Mouse (Mus musculus) lung, postnatal 25 days (tissue): ENCODE measurements around the gene Rpl9-ps1.

Experiments
- DNase-seq: peaks from one replicate; pipeline ENCODE4 v3.0.0; 2022; ENCODE audit warnings: low spot score

The Rpl9-ps1 gene

DNA sequence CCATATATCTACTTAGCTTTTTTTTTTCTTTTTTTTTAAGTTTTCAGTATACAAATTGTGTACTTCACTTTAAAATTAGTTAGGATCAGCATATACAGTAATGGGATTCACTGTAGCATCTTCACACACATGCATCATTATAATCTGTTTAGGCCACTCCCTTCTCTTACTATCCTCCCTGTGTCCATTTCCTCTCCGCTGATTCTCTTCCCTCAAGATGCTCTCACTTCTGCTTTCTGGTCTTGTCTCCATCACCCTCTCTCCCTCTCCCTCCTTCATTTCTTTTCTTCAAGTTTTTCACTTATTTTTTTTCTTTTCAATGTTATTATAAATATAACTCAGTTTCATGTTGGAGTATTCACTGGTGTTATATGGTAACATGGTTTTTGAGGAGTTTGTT, 26.4 kb downstream of the Rpl9-ps1 start:
- DNase-seq, result no peak

DNA sequence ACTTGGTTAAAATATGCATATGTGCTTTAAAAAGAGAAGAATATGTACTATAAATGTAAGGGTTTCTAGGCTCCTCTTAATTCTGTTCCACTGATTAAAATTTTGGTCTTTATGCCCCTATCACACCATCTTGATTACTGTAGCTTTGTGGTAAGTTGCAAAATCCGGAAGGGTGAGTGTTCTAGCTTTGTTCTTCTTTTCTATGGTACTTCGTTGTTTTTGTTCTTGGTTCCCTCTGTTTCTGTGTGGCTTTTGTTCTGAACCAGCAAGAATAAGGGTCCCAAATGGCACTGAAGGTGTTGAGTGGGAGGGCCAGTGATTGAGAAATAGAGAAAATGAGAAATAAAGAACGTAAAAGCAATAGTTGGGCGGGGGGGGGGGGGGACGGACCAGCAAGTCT, 27.2 kb downstream of the Rpl9-ps1 start:
- no peak for DNase-seq

DNA sequence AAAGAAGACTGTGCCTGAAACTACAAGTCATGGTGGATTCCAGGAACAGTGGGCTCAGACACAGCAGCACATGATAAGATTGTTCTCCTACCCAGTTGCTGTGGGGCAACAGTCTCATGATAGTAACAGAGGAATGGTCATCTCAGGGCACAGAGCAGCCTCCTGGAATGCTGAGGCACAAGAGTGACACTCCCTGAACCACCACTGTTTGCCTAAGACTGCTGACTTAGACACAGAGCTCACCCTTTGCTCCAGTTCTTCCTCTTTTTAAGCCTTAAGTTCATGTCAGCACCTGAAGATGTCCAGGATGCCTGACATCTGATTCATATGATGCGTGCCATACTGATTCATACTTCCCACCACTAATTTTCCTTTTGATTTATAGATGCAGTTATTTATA, 28.8 kb downstream of the Rpl9-ps1 start:
- no peak for DNase-seq

DNA sequence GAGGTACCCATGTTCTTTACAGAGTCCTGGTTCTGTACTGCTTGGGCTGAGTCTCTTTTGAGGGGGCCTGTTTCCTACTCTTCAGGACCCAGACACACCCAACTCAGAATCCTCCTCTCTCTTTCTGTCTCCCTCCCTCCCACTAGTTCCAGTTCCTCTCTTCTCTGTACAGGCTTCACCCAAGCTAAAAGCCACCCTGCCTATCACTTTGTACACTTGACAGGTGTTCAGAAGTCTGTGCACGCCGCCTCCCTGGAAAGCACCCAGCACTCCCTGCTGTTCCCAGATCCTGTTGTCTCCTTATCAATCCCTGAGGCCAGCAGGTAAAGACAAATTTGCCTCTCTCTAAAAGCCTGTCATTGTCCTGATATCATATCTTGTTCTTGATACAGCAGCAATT, 34.5 kb downstream of the Rpl9-ps1 start:
- DNase-seq, result no peak

DNA sequence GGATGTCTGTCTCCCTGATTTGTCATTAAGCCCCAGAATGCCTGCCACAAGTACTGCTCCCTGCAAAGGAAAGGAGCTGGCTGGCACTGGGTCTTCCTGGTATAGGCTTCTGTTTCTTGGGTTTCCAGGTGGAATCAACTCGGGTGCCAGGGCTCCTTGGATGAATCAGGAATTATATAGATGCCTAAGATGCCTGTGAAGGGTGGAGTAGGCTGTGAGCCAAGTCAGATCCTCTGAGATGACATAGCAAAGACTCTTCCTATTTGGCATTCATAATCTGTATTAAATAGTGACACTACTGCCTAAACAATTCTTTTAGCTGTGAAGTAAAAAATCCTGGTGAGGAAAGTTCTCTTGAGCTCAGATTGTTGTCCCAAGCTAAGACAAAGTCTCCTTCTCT, 39.0 kb downstream of the Rpl9-ps1 start:
- no peak for DNase-seq

DNA sequence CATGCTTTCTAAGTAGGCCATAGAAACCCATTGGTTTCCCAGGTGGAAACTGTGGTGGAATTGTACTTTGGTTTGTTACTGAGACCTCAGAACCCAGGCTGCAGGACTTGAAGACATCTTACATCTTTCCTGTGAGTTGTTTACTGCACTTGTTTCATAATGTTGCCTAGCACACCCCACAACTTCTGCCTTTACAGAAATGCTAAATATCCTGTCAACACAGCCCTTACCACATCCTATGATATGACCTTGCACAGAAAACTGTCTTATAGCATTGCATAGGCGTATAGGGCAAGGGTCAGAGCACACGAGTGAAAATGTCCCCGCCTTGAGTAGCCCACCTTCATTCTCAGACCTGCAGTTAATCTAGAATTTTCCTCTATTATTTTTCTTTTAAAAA, 39.9 kb downstream of the Rpl9-ps1 start:
- no peak for DNase-seq

DNA sequence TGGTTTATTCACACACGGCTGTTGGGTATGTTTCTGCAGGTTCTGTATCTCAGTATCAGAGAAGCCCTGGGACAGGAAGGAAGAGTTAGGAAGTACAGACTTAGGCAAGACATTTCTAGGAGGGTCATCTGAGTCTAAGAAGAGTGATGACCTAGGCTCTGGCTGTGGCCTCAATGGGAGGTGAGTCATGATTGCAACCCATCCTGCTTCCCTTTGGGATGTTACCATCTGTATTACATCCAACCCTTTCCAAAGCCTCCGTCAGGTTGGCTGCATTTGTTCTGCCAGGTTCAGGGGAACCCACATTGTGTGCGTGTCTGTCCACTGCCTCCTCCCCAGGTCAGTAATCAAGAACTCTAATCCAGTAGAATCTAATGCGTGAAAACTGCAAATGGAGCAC, 40.7 kb downstream of the Rpl9-ps1 start:
- DNase-seq, result no peak

DNA sequence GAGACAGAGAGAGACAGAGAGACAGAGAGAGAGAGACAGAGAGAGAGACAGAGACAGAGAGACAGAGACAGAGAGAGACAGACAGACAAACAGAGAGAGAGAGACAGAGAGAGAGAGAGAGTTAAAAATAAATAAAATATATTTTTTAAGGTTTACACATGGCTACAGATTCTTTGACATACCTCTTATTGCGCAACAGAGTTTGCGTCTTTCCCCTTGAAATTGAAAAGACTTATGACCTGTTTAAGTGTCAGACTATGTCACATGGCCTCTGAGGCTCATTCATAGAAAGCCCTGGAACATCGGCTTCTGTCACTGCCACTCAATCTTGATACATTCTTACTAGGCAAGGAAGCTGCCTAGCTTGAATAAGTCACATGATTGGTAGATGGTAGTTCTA, 42.0 kb downstream of the Rpl9-ps1 start:
- no peak for DNase-seq

DNA sequence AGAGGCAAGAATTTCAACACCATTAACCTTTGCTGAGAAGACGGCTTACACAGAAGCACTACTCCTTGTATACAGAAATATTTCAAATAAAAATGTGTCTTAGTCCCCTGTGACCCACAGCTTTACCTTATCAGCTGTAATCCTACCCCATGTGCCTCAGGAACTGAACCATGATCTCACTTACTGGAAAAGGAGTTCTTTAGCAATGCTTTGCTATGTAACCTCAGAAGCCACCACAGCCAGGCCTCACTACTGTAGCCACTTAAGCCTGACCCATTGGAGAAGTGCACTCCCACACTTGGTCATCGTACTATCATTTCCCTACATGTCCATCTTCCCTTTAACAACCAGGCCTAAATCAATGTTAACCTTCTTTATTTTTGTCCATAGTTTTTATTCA, 44.8 kb downstream of the Rpl9-ps1 start:
- peak; percentile 53 for DNase-seq

DNA sequence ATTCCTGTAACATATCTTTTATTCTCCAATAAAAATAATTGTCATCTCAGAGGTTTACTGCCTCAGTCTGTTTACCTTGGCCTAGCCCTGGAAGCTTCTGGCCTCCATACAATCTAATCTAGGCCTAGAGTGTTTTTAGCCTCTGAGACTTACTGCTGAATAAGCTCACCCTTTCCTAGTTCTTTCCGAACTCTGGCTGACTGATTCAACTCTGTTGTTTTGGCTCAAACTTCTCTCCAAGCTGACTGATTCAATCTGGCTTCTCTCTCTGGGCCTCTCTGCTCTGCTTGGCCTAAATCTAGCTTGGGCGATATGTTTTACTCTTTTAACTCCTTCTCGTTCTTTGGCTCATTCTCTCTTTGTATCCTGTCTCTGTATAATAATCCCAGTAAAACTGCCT, 46.4 kb downstream of the Rpl9-ps1 start:
- DNase-seq, result no peak

DNA sequence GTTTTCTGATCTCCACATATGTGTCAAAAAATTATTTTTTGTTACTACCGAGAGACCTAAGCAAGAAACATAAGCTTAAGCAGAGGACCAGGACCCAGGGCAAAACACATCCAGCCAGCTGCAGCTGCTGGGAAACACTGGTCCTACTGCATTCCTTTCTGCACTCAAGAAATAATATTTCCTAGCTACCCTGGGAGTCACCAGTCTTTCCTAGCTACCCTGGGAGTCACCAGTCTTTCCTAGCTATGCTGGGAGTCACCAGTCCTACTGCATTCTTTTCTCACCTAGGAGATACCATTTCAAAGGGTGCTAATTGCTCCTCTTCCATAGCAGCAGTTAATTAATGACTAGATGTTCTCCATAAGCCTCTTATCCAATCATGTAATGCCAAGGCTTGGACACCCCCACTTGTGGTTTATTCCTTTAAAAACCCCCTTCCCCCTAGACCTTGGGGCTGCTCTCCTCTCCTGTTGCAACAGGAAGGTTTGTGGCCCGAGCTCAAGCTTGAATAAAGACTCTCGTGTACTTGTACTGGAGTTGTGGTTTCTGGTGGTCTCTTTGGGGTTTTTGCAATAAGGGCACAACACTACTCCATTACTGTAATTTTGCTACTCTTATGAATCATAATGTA, 47.1 kb downstream of the Rpl9-ps1 start:
- DNase-seq, result no peak

DNA sequence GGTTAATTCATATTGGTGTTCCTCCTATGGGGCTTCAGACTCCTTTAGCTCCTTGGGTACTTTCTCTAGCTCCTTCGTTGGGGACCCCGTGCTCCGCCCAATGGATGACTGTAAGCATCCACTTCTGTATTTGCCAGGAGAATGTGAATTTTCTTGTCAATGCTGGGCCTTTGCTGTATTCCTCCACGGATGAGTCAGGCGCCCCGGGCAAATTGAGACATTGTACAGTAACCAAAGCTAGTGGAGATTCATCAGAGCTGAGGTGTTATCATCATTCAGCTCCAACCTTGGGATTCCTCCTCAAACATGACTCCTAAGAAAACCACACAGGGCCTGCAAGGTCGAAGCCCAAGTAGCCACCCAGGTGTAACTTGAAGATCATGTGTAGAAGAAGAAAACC, 47.6 kb downstream of the Rpl9-ps1 start:
- DNase-seq, result no peak

DNA sequence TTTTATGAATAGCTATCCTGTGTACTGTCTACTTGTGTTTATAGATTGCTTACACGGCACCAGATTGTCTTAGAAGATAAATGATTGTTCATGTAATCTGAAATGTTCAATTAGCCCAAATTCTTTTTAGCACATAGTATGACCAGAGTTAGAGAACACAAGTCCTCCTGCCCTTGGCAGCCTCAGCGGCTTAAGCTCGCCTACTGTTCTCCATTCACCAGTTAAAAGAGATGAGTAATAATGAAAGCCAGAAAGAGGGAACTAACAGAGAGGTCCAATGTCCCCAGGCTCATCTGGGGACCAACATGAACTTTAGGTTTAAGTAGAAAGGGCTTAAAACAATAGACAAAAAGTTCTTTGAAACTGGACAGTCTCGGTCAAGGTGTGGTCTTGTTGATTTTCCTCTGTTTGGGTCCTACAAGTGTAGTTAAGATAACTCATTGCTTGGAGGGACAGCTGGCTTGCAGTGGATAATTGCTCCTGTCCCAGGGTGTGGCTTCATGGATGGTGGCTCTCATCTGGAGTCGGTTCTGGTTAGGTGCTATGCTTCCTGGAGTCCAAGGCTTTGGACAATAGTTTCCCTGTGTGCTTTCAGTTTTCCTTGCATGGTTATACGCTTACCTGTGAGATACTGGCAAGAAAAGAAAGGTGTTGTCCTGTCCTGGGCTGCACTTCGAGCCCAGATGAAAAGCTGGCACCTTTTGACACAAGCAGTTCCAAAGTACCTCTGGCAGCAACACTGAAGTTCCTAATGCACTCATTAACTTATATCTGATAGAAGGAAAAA, 49.6 kb downstream of the Rpl9-ps1 start:
- no peak for DNase-seq
